Mouse (Mus musculus): ENCODE measurements at regions not wholly inside any gene's neighbourhood (a gene's known extent, or its start where the extent isn't known, plus 50 kb on each side); places are given as distances from the start of the nearest gene placed in this dataset.

DNA sequence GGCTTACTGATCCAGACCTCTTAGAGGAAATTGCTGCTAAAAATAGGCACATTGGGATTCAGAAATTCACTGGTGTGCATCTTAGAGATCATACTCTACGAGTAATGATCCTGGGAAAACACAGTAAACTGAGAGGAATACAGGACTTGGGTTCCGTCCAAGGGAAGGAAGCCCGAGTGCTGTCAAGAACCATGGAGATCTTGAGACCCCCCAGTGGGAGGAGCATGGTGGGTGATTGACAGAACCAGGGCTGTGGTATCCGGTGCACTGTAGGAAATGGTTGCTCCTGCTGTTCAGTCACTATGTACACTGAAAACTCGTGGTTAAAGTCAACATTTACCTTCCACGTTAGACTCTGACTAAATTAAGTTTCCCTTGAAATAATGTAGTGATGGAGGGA is 303.8 kb upstream of the Mon1b start:
- 38% methylated on average over 6 of the region's 6 CpGs for WGBS
- DNase-seq: peak; percentile 13
- H3K4me2 ChIP-seq: no peak overlapping the region
- no peak overlapping the region for H3K27ac ChIP-seq (ENCODE audit: low read depth)
- H3K9ac ChIP-seq: no peak overlapping the region
- TF ChIP-seq CTCF (IDR thresholded peaks at IDR 0.05; ENCODE audit: low read depth): no peak
- H3K36me3 ChIP-seq (ENCODE audit: insufficient read depth): no peaks in the 10 kb centered on the region
- H3K9me3 ChIP-seq (ENCODE audit: low read depth, low read length): no peaks in the 10 kb centered on the region
- no peak for ATAC-seq (ENCODE audit: insufficient read depth)
- no peaks in the 10 kb centered on the region for H3K4me1 ChIP-seq (ENCODE audit: insufficient read depth)
- no peak overlapping the region for H3K4me3 ChIP-seq (ENCODE audit: low read depth, low read length)
- H3K27me3 ChIP-seq (ENCODE audit: insufficient read depth, low read length): no peaks in the 10 kb centered on the region

- DNase-seq (no peak), ATAC-seq (ENCODE audit: insufficient read depth) (no peak)
- no peak overlapping the region for H3K27ac ChIP-seq (ENCODE audit: low read depth)
- 51% methylated on average over 10 of the region's 10 CpGs for WGBS
- no peaks in the 10 kb centered on the region for H3K36me3 ChIP-seq (ENCODE audit: insufficient read depth)
- TF ChIP-seq CTCF (IDR thresholded peaks at IDR 0.05; ENCODE audit: low read depth): no peak
- no peaks in the 10 kb centered on the region for H3K9me3 ChIP-seq (ENCODE audit: low read depth, low read length)
- no peak overlapping the region for H3K9ac ChIP-seq
- H3K4me2 ChIP-seq: no peak overlapping the region
- no peaks in the 10 kb centered on the region for H3K27me3 ChIP-seq (ENCODE audit: insufficient read depth, low read length)
- H3K4me1 ChIP-seq (ENCODE audit: insufficient read depth): no peaks in the 10 kb centered on the region
- H3K4me3 ChIP-seq (ENCODE audit: low read depth, low read length): no peak overlapping the region
These were observed 294.1 kb upstream of the Mon1b start for GRCm38 (mm10) chr8:113341306-113341705.

DNA sequence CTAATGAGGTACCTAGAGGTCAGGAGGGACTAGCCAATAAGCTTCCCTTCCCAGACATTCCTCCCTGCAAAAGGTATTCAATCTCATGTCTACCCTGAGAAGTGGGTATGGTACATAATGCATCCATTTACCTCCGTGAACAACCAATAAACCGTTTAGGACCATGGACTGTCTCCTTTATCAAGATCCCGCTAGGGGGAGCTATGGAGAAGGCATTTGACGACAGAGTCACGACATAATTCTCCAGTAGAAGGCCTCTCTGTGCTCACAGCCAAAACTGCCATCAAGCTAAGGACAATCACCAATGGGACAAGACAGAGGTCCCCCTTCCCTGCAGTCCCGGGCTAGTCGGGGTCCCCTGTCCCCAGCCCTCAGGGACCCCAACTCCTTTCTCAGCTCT is 273.5 kb upstream of the Mon1b start:
- DNase-seq: peak; percentile 45
- H3K4me2 ChIP-seq: no peak overlapping the region
- no peaks in the 10 kb centered on the region for H3K27me3 ChIP-seq (ENCODE audit: insufficient read depth, low read length)
- no peaks in the 10 kb centered on the region for H3K4me1 ChIP-seq (ENCODE audit: insufficient read depth)
- ATAC-seq (ENCODE audit: insufficient read depth): no peak
- TF ChIP-seq CTCF (IDR thresholded peaks at IDR 0.05; ENCODE audit: low read depth): peak; percentile 45
- no peak overlapping the region for H3K27ac ChIP-seq (ENCODE audit: low read depth)
- H3K4me3 ChIP-seq (ENCODE audit: low read depth, low read length): no peak overlapping the region
- no peaks in the 10 kb centered on the region for H3K36me3 ChIP-seq (ENCODE audit: insufficient read depth)
- H3K9me3 ChIP-seq (ENCODE audit: low read depth, low read length): no peaks in the 10 kb centered on the region
- 57% methylated on average over 7 of the region's 7 CpGs for WGBS
- no peak overlapping the region for H3K9ac ChIP-seq

DNA sequence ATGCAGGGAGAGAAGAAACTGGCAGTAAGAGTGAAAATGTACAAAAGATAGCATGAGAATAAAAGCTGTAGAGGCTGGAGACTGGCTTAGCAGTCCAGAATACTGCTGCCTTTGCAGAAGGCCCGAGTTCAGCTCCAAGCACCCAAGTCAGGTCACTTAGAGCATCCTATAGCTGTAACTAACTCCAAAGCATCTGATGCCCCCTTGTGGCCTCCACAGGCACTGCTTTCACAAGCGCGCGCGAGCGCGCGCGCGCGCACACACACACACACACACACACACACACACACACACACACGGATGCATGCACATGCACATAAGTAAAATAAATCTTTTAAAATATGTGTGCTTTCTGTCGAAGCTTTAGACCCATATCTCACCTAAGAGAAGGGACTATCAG is 271.2 kb upstream of the Mon1b start:
- Histone ChIP-seq H3K4me1 (ENCODE audit: insufficient read depth) (no peaks in the 10 kb centered on the region), H3K27me3 (ENCODE audit: insufficient read depth, low read length) (no peaks in the 10 kb centered on the region)
- no peak for ATAC-seq (ENCODE audit: insufficient read depth)

GRCm38 (mm10) chr8:113383517-113383916 is 251.9 kb upstream of the Mon1b start:
- Histone ChIP-seq H3K9me3 (ENCODE audit: low read depth, low read length) (no peaks in the 10 kb centered on the region), H3K27ac (ENCODE audit: low read depth) (no peak overlapping the region), H3K36me3 (ENCODE audit: insufficient read depth) (no peaks in the 10 kb centered on the region), H3K9ac (no peak overlapping the region), H3K4me2 (no peak overlapping the region), H3K4me3 (ENCODE audit: low read depth, low read length) (no peak overlapping the region), H3K4me1 (ENCODE audit: insufficient read depth) (no peaks in the 10 kb centered on the region), H3K27me3 (ENCODE audit: insufficient read depth, low read length) (no peaks in the 10 kb centered on the region)
- DNase-seq (peak; percentile 67), ATAC-seq (ENCODE audit: insufficient read depth) (peak; percentile 73; the same call in 1 of the 2 replicates)
- TF ChIP-seq CTCF (IDR thresholded peaks at IDR 0.05; ENCODE audit: low read depth): no peak
- WGBS: 22% methylated on average over 3 of the region's 3 CpGs

More for the DNA sequence above, 271.2 kb upstream of the Mon1b start:
- Histone ChIP-seq H3K4me2 (no peak overlapping the region), H3K36me3 (ENCODE audit: insufficient read depth) (no peaks in the 10 kb centered on the region), H3K27ac (ENCODE audit: low read depth) (no peak overlapping the region), H3K9ac (no peak overlapping the region), H3K9me3 (ENCODE audit: low read depth, low read length) (no peaks in the 10 kb centered on the region), H3K4me3 (ENCODE audit: low read depth, low read length) (no peak overlapping the region)
- WGBS: 88% methylated on average over 13 of the region's 13 CpGs
- no peak for TF ChIP-seq CTCF (IDR thresholded peaks at IDR 0.05; ENCODE audit: low read depth)
- no peak for DNase-seq

GRCm38 (mm10) chr8:113383974-113384373 is 251.4 kb upstream of the Mon1b start:
- TF ChIP-seq CTCF (IDR thresholded peaks at IDR 0.05; ENCODE audit: low read depth): no peak
- peak; percentile 83 for ATAC-seq (ENCODE audit: insufficient read depth)
- H3K4me1 ChIP-seq (ENCODE audit: insufficient read depth): no peaks in the 10 kb centered on the region
- peak; percentile 53 for DNase-seq
- H3K4me2 ChIP-seq: no peak overlapping the region
- H3K9me3 ChIP-seq (ENCODE audit: low read depth, low read length): no peaks in the 10 kb centered on the region
- no peaks in the 10 kb centered on the region for H3K27me3 ChIP-seq (ENCODE audit: insufficient read depth, low read length)
- H3K9ac ChIP-seq: no peak overlapping the region
- H3K36me3 ChIP-seq (ENCODE audit: insufficient read depth): no peaks in the 10 kb centered on the region
- 17% methylated on average over 4 of the region's 4 CpGs for WGBS
- no peak overlapping the region for H3K4me3 ChIP-seq (ENCODE audit: low read depth, low read length)
- H3K27ac ChIP-seq (ENCODE audit: low read depth): no peak overlapping the region

GRCm38 (mm10) chr8:113389504-113389903 is 245.9 kb upstream of the Mon1b start:
- no peak overlapping the region for H3K27ac ChIP-seq (ENCODE audit: low read depth)
- no peak for TF ChIP-seq CTCF (IDR thresholded peaks at IDR 0.05; ENCODE audit: low read depth)
- DNase-seq (no peak), ATAC-seq (ENCODE audit: insufficient read depth) (peak; percentile 60; the same call in 1 of the 2 replicates)
- no peaks in the 10 kb centered on the region for H3K36me3 ChIP-seq (ENCODE audit: insufficient read depth)
- H3K4me2 ChIP-seq: no peak overlapping the region
- no peaks in the 10 kb centered on the region for H3K27me3 ChIP-seq (ENCODE audit: insufficient read depth, low read length)
- H3K4me3 ChIP-seq (ENCODE audit: low read depth, low read length): no peak overlapping the region
- 40% methylated on average over 2 of the region's 2 CpGs for WGBS
- no peak overlapping the region for H3K9ac ChIP-seq
- no peaks in the 10 kb centered on the region for H3K9me3 ChIP-seq (ENCODE audit: low read depth, low read length)
- no peaks in the 10 kb centered on the region for H3K4me1 ChIP-seq (ENCODE audit: insufficient read depth)

GRCm38 (mm10) chr8:113390038-113390437 is 245.3 kb upstream of the Mon1b start:
- no peak overlapping the region for H3K27ac ChIP-seq (ENCODE audit: low read depth)
- 64% methylated on average over 4 of the region's 4 CpGs for WGBS

More at GRCm38 (mm10) chr8:113390038-113390437, 245.3 kb upstream of the Mon1b start:
- no peaks in the 10 kb centered on the region for H3K9me3 ChIP-seq (ENCODE audit: low read depth, low read length)
- no peak overlapping the region for H3K9ac ChIP-seq
- no peak for TF ChIP-seq CTCF (IDR thresholded peaks at IDR 0.05; ENCODE audit: low read depth)
- DNase-seq (no peak), ATAC-seq (ENCODE audit: insufficient read depth) (no peak)
- no peak overlapping the region for H3K4me2 ChIP-seq
- no peaks in the 10 kb centered on the region for H3K4me1 ChIP-seq (ENCODE audit: insufficient read depth)
- no peak overlapping the region for H3K4me3 ChIP-seq (ENCODE audit: low read depth, low read length)
- H3K27me3 ChIP-seq (ENCODE audit: insufficient read depth, low read length): no peaks in the 10 kb centered on the region
- no peaks in the 10 kb centered on the region for H3K36me3 ChIP-seq (ENCODE audit: insufficient read depth)

Data from lung, embryonic 14.5 days (tissue).